Mouse (Mus musculus): Measurements from ENCODE around the gene Zfp143.

DNA sequence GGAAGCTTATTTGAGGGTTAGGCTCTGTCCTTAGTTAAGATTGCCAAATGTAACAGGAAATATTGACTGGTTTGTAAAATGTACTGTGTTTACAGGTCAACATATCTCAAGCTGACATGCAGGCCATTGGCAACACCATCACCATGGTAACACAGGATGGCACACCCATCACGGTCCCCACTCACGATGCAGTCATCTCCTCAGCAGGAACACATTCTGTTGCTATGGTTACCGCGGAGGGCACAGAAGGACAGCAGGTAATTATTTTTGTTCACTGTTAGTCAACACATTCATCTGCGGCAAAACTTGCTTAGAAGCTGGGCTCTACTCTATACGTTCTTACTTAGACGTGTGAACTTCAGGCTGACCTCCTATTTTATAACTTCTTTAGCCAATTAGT lies 30.7 kb downstream of the Zfp143 start:
- TF ChIP-seq CTCF (IDR thresholded peaks at IDR 0.05; ENCODE audit: low read depth) (no peak), EP300 (IDR thresholded peaks at IDR 0.05; ENCODE audit: low read depth) (no peak)

All from heart, postnatal 0 days (tissue).